Mouse (Mus musculus): ENCODE data around the gene Fbxl17. TPM values are rescaled to one million over a fixed set of nuclear protein-coding genes. Genes with fewer than 3 reads are reported as not detected.

Fbxl17 gene
- polyA plus RNA-seq, 1 experiment from 2014 or later: 3.7 TPM

DNA sequence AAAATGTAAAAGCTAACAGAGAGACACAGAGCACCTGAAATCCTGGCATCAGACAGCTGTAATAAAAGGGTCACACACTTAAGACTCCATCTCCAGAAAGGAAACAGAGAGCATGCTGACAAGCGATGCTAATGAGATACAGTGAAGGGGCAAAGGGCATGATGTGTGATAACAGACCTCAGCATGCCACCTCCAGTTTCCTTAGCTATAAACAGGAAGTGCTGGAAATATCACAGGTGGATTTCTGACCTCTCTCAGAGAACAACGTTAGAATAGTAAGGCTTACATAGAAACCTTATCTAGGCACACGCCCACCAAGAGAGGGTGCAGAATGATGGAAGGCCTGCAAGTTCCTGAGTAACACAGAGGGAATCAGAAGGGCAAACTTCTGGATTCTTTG is 88.3 kb downstream of the Fbxl17 start:
- no peak overlapping the region for H3K4me3 ChIP-seq
- H3K27ac ChIP-seq (replicated peaks): no peak overlapping the region
- H3K27me3 ChIP-seq (ENCODE audit: low read depth, poor library complexity, severe bottlenecking): no peaks in the 10 kb centered on the region
- peaks cover 9% of the 10 kb centered on the region; the same call in 1 of the 2 replicates for H3K36me3 ChIP-seq
- 76% methylated on average over 3 of the region's 3 CpGs for WGBS
- DNase-seq (ENCODE audit: low spot score): no peak
- H3K4me1 ChIP-seq: no peaks in the 10 kb centered on the region
- no peaks in the 10 kb centered on the region for H3K9me3 ChIP-seq (replicated peaks)

GRCm38 (mm10) chr17:63410101-63410500 is 89.7 kb downstream of the Fbxl17 start:
- Histone ChIP-seq H3K9me3 (replicated peaks) (no peaks in the 10 kb centered on the region), H3K27me3 (ENCODE audit: low read depth, poor library complexity, severe bottlenecking) (no peaks in the 10 kb centered on the region), H3K36me3 (peaks cover 9% of the 10 kb centered on the region; the same call in 1 of the 2 replicates), H3K4me1 (peaks cover 3% of the 10 kb centered on the region; the same call in 1 of the 2 replicates), H3K27ac (replicated peaks) (no peak overlapping the region), H3K4me3 (no peak overlapping the region)
- WGBS: 95% methylated on average over 2 of the region's 2 CpGs
- DNase-seq (ENCODE audit: low spot score): no peak

DNA sequence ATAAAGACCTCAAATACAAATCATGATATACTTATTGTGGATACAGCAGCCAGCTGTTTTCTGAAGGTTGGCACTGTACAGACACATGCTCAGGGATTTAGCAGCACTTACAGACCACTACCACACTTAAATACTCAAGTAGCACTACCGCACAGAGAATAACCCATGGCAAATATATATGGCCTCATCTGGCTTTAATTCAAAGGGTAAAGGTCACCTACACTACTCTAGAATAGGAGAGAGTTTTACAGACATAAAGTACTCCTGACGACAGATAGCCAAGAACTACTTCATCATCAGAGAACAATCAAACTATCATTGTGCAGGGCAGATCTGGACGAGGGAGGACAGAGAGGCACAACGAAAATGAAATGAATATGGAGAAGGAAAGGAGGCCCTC is 93.9 kb downstream of the Fbxl17 start:
- Histone ChIP-seq H3K36me3 (no peaks in the 10 kb centered on the region), H3K27ac (replicated peaks) (no peak overlapping the region), H3K27me3 (ENCODE audit: low read depth, poor library complexity, severe bottlenecking) (no peaks in the 10 kb centered on the region), H3K4me1 (peaks cover 24% of the 10 kb centered on the region), H3K4me3 (no peak overlapping the region), H3K9me3 (replicated peaks) (no peaks in the 10 kb centered on the region)
- DNase-seq (ENCODE audit: low spot score): no peak
- 77% methylated on average over 4 of the region's 4 CpGs for WGBS

- Histone ChIP-seq H3K27me3 (ENCODE audit: low read depth, poor library complexity, severe bottlenecking) (no peaks in the 10 kb centered on the region), H3K36me3 (no peaks in the 10 kb centered on the region), H3K4me1 (peaks cover 24% of the 10 kb centered on the region), H3K9me3 (replicated peaks) (no peaks in the 10 kb centered on the region), H3K27ac (replicated peaks) (no peak overlapping the region), H3K4me3 (no peak overlapping the region)
- WGBS: 90% methylated on average over 4 of the region's 4 CpGs
- no peak for DNase-seq (ENCODE audit: low spot score)
Measured at GRCm38 (mm10) chr17:63405471-63405870, 94.3 kb downstream of the Fbxl17 start.

DNA sequence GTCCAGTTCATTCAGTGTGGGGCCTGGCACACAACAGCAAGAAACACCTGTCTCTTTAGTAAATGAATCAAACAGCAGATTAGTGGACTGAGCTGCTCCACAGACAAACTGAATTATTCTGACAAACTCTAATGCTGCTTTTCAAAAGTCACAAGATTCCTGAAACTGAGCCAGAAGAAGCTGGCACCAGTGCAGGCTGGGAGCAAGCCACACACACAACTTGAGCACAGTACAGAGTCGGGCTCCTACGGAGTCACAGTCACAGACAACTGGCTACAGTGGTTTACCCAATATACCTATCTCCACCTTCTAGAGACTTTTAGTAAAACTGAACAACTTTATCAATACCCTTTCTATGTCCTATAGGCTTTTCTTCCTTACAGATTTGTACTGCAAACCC is 94.8 kb downstream of the Fbxl17 start:
- Histone ChIP-seq H3K27me3 (ENCODE audit: low read depth, poor library complexity, severe bottlenecking) (no peaks in the 10 kb centered on the region), H3K4me3 (no peak overlapping the region), H3K36me3 (no peaks in the 10 kb centered on the region), H3K27ac (replicated peaks) (no peak overlapping the region), H3K9me3 (replicated peaks) (no peaks in the 10 kb centered on the region), H3K4me1 (peaks cover 24% of the 10 kb centered on the region)
- WGBS: 84% methylated on average over 2 of the region's 2 CpGs
- no peak for DNase-seq (ENCODE audit: low spot score)

GRCm38 (mm10) chr17:63403801-63404415 is 95.9 kb downstream of the Fbxl17 start:
- no peak for DNase-seq (ENCODE audit: low spot score)
- H3K27me3 ChIP-seq (ENCODE audit: low read depth, poor library complexity, severe bottlenecking): no peaks in the 10 kb centered on the region
- peaks cover 24% of the 10 kb centered on the region for H3K4me1 ChIP-seq
- H3K4me3 ChIP-seq: no peak overlapping the region
- no peaks in the 10 kb centered on the region for H3K36me3 ChIP-seq
- no peak overlapping the region for H3K27ac ChIP-seq (replicated peaks)
- H3K9me3 ChIP-seq (replicated peaks): no peaks in the 10 kb centered on the region

- Histone ChIP-seq H3K4me3 (no peak overlapping the region), H3K4me1 (peaks cover 24% of the 10 kb centered on the region), H3K27me3 (ENCODE audit: low read depth, poor library complexity, severe bottlenecking) (no peaks in the 10 kb centered on the region), H3K36me3 (no peaks in the 10 kb centered on the region), H3K27ac (replicated peaks) (no peak overlapping the region), H3K9me3 (replicated peaks) (no peaks in the 10 kb centered on the region)
- 85% methylated on average over 13 of the region's 13 CpGs for WGBS
- no peak for DNase-seq (ENCODE audit: low spot score)
Measured at GRCm38 (mm10) chr17:63402741-63403681, 96.8 kb downstream of the Fbxl17 start.

DNA sequence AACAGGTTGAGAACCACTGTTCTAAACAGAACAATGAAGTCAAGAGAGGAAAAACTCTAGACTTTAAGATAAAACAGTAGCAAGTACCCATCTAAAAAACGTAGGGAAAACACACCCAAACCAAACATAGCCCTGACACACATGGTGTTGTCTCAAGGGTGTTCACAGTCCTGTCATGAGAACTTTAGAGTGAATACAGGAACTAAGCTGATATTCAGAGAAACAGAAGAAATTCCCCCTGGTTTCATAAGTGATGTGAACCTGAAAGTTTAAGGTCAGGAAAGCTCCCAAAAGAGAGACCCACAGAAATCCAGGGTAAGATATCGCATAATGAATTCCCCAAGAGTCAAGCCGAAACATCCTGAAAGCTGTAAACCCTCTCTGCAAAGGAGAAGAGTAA is 97.6 kb downstream of the Fbxl17 start:
- 75% methylated on average over 3 of the region's 3 CpGs for WGBS
- Histone ChIP-seq H3K4me1 (peaks cover 24% of the 10 kb centered on the region), H3K9me3 (replicated peaks) (no peaks in the 10 kb centered on the region), H3K27ac (replicated peaks) (no peak overlapping the region), H3K27me3 (ENCODE audit: low read depth, poor library complexity, severe bottlenecking) (no peaks in the 10 kb centered on the region), H3K36me3 (no peaks in the 10 kb centered on the region), H3K4me3 (no peak overlapping the region)
- DNase-seq (ENCODE audit: low spot score): no peak

DNA sequence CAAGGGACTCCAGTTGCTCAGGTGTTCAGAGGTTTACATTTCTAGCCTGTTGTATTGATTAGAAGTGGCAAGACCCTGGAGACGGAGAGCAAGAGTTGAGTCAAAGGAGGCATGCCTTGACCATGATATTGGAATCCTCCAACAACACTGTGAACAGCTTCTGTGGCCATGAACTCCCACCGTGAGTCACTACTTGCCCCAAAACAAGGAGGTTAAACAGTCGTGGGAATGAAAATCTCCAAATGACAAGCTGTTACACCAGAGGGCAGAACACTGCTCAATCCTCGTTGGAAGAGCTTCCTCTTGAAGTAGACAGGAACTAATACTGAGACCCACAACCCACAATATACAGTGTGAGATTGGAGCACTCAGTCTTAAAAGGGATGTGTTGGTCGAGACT is 99.2 kb downstream of the Fbxl17 start:
- WGBS: 87% methylated on average over 5 of the region's 5 CpGs
- no peaks in the 10 kb centered on the region for H3K9me3 ChIP-seq (replicated peaks)
- DNase-seq (ENCODE audit: low spot score): no peak

DNA sequence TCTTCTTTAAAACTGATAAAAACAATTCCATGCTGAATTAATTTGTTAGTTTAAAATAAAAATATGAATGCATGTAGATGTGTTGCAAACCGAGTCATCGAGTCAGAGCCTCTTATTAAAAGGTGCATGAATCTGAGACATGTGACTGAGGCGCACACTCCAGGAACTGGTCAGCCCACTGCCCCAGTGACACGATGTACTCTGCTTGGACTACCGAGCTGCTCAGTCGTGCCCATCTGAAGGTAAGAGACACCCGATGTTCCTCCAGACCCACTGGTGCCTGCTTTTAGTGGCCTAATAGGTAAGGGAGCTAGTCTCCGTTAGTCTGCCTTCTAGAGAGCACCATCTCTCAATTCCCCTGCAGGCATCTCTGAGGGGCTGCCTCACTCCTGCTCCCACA is 100.0 kb downstream of the Fbxl17 start:
- no peak for DNase-seq (ENCODE audit: low spot score)
- Histone ChIP-seq H3K27ac (replicated peaks) (no peak overlapping the region), H3K36me3 (no peaks in the 10 kb centered on the region), H3K4me3 (no peak overlapping the region), H3K9me3 (replicated peaks) (no peaks in the 10 kb centered on the region), H3K4me1 (peaks cover 19% of the 10 kb centered on the region), H3K27me3 (ENCODE audit: low read depth, poor library complexity, severe bottlenecking) (no peaks in the 10 kb centered on the region)
- 96% methylated on average over 8 of the region's 8 CpGs for WGBS

More for the DNA sequence above, 99.2 kb downstream of the Fbxl17 start:
- no peak overlapping the region for H3K27ac ChIP-seq (replicated peaks)
- no peaks in the 10 kb centered on the region for H3K36me3 ChIP-seq
- peaks cover 24% of the 10 kb centered on the region for H3K4me1 ChIP-seq
- no peak overlapping the region for H3K4me3 ChIP-seq
- H3K27me3 ChIP-seq (ENCODE audit: low read depth, poor library complexity, severe bottlenecking): no peaks in the 10 kb centered on the region

DNA sequence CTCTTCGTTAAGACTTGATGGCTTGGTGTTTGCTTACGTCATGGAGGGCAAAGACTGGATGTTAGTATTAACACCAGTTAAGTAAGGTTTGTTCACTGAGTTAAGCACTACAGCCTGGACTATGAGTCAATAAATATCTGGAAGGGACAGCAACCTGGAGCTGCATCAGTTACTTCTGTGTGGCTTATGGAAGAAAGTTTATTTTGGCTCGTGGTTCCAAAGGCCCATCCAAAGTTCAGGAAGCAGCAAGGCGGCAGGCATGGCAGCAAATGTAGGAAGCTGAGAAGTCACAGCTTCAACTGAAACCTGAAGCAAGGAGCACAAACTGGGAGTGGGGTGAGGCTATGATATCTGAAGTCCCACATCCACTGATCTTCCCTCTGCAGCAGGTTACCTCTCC is 108.3 kb downstream of the Fbxl17 start:
- Histone ChIP-seq H3K4me1 (no peaks in the 10 kb centered on the region), H3K9me3 (replicated peaks) (no peaks in the 10 kb centered on the region), H3K4me3 (no peak overlapping the region), H3K27me3 (ENCODE audit: low read depth, poor library complexity, severe bottlenecking) (no peaks in the 10 kb centered on the region), H3K36me3 (no peaks in the 10 kb centered on the region), H3K27ac (replicated peaks) (no peak overlapping the region)
- 84% methylated on average over 4 of the region's 4 CpGs for WGBS
- DNase-seq (ENCODE audit: low spot score): no peak

DNA sequence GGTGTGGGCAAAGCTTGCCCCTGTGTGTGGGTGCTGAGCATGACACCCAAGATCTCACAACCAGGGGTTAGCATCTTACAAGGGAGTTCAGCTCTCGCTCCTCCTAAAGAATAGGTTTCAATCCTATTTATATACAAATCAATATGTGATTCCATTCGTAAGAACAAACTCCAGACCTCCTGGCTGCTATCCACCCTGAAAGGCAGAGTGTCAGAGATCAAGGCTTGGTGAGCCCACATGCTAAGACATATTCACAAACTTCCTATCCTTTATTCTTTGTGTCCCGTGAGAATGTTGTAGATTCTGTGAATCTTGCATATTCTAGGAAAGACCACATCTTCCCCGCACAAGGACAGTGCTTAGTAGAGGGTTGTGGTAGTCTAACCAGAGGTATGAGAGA is 108.9 kb downstream of the Fbxl17 start:
- H3K9me3 ChIP-seq (replicated peaks): no peaks in the 10 kb centered on the region
- no peak overlapping the region for H3K4me3 ChIP-seq
- no peak for DNase-seq (ENCODE audit: low spot score)
- H3K4me1 ChIP-seq: no peaks in the 10 kb centered on the region
- 84% methylated on average over 4 of the region's 4 CpGs for WGBS
- H3K27ac ChIP-seq (replicated peaks): no peak overlapping the region
- H3K36me3 ChIP-seq: no peaks in the 10 kb centered on the region; the same call in 1 of the 2 replicates
- no peaks in the 10 kb centered on the region for H3K27me3 ChIP-seq (ENCODE audit: low read depth, poor library complexity, severe bottlenecking)

DNA sequence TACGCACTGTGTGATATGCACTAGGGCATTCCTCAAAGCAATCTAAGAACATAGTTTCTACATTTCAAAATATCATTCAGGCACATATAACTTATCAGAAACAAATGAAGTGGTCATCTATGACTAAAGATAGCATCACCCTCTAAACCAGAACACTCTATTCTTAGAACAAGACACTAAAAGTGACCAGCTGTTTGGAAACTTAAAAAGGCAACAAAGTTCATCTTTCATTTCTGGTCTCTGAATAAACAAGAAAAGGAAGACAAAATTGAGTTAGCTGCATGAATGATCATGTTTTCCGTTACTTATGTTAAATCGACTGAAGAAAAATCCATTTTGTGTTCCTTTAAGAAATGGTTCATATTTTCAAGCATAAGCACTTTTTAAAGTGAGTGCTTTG is 128.8 kb downstream of the Fbxl17 start:
- H3K36me3 ChIP-seq: peaks cover 4% of the 10 kb centered on the region; the same call in 1 of the 2 replicates
- H3K27ac ChIP-seq (replicated peaks): no peak overlapping the region
- 95% methylated on average over 3 of the region's 3 CpGs for WGBS
- no peaks in the 10 kb centered on the region for H3K4me1 ChIP-seq
- no peaks in the 10 kb centered on the region for H3K27me3 ChIP-seq (ENCODE audit: low read depth, poor library complexity, severe bottlenecking)
- DNase-seq (ENCODE audit: low spot score): no peak
- no peak overlapping the region for H3K4me3 ChIP-seq
- H3K9me3 ChIP-seq (replicated peaks): peaks cover 5% of the 10 kb centered on the region

All from midbrain, embryonic 10.5 days (tissue).